Mouse (Mus musculus): ENCODE measurements at regions not wholly inside any gene's neighbourhood (a gene's known extent, or its start where the extent isn't known, plus 50 kb on each side); places are given as distances from the start of the nearest gene placed in this dataset.
"Not testable (repeated sequence)": the region's sequence is repeated elsewhere in the genome, so short reads cannot be mapped to it uniquely, and the experiment has no call there.

- no peak for DNase-seq (ENCODE audit: low spot score)
- Histone ChIP-seq H3K9ac (ENCODE audit: low read length) (no peak overlapping the region), H3K27ac (ENCODE audit: low read depth) (no peak overlapping the region), H3K4me3 (ENCODE audit: low read depth, low read length) (no peak overlapping the region), H3K9me3 (ENCODE audit: control insufficient read depth, low read length) (no peaks in the 10 kb centered on the region), H3K4me1 (replicated peaks; ENCODE audit: control insufficient read depth, insufficient read depth, low read length) (no peaks in the 10 kb centered on the region), H3K27me3 (replicated peaks; ENCODE audit: control insufficient read depth, insufficient read depth, low read length) (no peaks in the 10 kb centered on the region), H3K4me2 (ENCODE audit: low read length) (no peak overlapping the region), H3K36me3 (ENCODE audit: control insufficient read depth, insufficient read depth, low read length) (no peaks in the 10 kb centered on the region)
- ATAC-seq (replicated peaks; ENCODE audit: low FRiP score, low TSS enrichment, low read depth), result no peak
These were observed 1200.5 kb upstream of the Tacstd2 start for GRCm38 (mm10) chr6:68736068-68736467.

DNA sequence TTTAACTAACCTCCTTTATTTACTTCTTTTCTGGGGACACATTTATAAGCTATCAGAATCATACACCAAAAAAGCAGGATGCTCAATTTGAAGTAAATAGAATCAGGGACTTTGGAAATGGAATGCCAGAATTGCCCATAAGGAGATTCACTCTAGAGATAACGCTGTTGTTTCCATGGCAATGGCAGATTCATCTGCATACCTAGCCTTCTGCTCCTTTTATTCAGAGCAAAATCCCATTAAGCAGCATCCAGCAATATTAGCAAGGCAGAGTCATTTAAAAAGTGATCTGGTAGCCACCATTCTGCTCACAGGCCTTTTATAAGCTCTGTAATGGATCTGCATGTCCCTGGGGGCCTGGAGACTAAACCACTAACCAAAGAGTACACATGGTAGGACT is 1175.5 kb upstream of the Tacstd2 start:
- not testable (repeated sequence) for DNase-seq (ENCODE audit: low spot score); H3K4me2 ChIP-seq (ENCODE audit: low read length); H3K36me3 ChIP-seq (ENCODE audit: control insufficient read depth, insufficient read depth, low read length); H3K4me3 ChIP-seq (ENCODE audit: low read depth, low read length); H3K4me1 ChIP-seq (replicated peaks; ENCODE audit: control insufficient read depth, insufficient read depth, low read length); H3K27me3 ChIP-seq (replicated peaks; ENCODE audit: control insufficient read depth, insufficient read depth, low read length); H3K9ac ChIP-seq (ENCODE audit: low read length); H3K27ac ChIP-seq (ENCODE audit: low read depth); ATAC-seq (replicated peaks; ENCODE audit: low FRiP score, low TSS enrichment, low read depth); H3K9me3 ChIP-seq (ENCODE audit: control insufficient read depth, low read length)
- WGBS, result 74% methylated on average over 1 of the region's 1 CpGs

DNA sequence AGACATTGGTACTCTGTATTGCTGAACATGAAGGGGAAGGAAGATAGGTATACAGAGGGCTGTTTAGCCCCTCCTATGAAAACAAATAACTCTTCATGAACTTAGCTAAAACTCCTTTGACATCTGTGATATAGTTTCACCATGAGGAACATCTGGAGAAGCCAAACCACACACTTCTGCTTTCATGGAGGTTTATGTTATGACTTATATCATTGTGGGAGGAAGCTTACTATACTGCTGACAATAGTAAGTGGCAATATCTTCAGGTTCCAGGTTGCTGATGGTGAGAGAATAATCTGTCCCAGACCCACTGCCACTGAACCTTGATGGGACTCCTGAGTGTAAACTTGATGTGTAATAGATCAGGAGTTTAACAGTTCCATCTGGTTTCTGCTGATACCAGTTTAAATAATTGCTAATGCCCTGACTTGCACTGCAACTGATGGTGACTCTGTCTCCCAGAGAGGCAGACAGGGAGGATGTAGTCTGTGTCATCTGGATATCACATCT is 1168.8 kb upstream of the Tacstd2 start:
- H3K9me3 ChIP-seq (ENCODE audit: control insufficient read depth, low read length); DNase-seq (ENCODE audit: low spot score); H3K27ac ChIP-seq (ENCODE audit: low read depth); H3K27me3 ChIP-seq (replicated peaks; ENCODE audit: control insufficient read depth, insufficient read depth, low read length); H3K9ac ChIP-seq (ENCODE audit: low read length); H3K4me2 ChIP-seq (ENCODE audit: low read length); H3K36me3 ChIP-seq (ENCODE audit: control insufficient read depth, insufficient read depth, low read length); H3K4me1 ChIP-seq (replicated peaks; ENCODE audit: control insufficient read depth, insufficient read depth, low read length); H3K4me3 ChIP-seq (ENCODE audit: low read depth, low read length); ATAC-seq (replicated peaks; ENCODE audit: low FRiP score, low TSS enrichment, low read depth): not testable (repeated sequence)

GRCm38 (mm10) chr6:68680792-68681110 is 1145.2 kb upstream of the Tacstd2 start:
- H3K9me3 ChIP-seq (ENCODE audit: control insufficient read depth, low read length); H3K27me3 ChIP-seq (replicated peaks; ENCODE audit: control insufficient read depth, insufficient read depth, low read length); ATAC-seq (replicated peaks; ENCODE audit: low FRiP score, low TSS enrichment, low read depth); H3K36me3 ChIP-seq (ENCODE audit: control insufficient read depth, insufficient read depth, low read length); DNase-seq (ENCODE audit: low spot score); H3K9ac ChIP-seq (ENCODE audit: low read length); H3K4me2 ChIP-seq (ENCODE audit: low read length); H3K4me3 ChIP-seq (ENCODE audit: low read depth, low read length); H3K4me1 ChIP-seq (replicated peaks; ENCODE audit: control insufficient read depth, insufficient read depth, low read length); H3K27ac ChIP-seq (ENCODE audit: low read depth): not testable (repeated sequence)

DNA sequence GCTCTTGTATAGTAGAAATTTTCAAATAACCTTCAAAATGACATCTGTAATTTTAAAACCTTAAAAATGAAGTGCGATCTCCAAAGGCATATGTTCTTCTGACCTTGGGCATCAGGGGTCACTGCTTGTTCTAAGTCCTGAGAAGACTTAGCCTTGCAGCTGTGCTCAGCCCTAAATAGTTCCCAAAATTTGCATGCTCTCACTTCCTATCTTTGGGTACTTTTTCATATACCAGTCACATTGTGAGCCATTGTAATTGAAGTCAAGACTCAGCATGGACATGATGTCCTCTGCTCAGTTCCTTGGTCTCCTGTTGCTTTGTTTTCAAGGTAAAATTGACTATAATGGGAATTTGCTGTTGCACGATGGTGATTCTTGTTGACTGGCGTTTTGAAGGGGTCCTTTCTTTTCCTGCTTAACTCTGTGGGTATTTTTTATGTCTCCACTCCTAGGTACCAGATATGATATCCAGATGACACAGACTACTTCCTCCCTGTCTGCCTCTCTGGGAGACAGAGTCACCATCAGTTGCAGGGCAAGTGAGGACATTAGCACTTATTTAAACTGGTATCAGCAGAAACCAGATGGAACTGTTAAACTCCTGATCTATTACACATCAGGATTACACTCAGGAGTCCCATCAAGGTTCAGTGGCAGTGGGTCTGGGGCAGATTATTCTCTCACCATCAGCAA is 1144.6 kb upstream of the Tacstd2 start:
- H3K27me3 ChIP-seq (replicated peaks; ENCODE audit: control insufficient read depth, insufficient read depth, low read length), result no peaks in the 10 kb centered on the region
- DNase-seq (ENCODE audit: low spot score) (no peak), ATAC-seq (replicated peaks; ENCODE audit: low FRiP score, low TSS enrichment, low read depth) (no peak)
- no peak overlapping the region for H3K9ac ChIP-seq (ENCODE audit: low read length)
- no peak overlapping the region for H3K4me3 ChIP-seq (ENCODE audit: low read depth, low read length)
- no peaks in the 10 kb centered on the region for H3K36me3 ChIP-seq (ENCODE audit: control insufficient read depth, insufficient read depth, low read length)
- H3K4me2 ChIP-seq (ENCODE audit: low read length), result no peak overlapping the region
- H3K9me3 ChIP-seq (ENCODE audit: control insufficient read depth, low read length), result no peaks in the 10 kb centered on the region
- 83% methylated on average over 3 of the region's 3 CpGs for WGBS
- H3K4me1 ChIP-seq (replicated peaks; ENCODE audit: control insufficient read depth, insufficient read depth, low read length), result no peaks in the 10 kb centered on the region
- H3K27ac ChIP-seq (ENCODE audit: low read depth), result no peak overlapping the region

- H3K27ac ChIP-seq (ENCODE audit: low read depth); H3K4me3 ChIP-seq (ENCODE audit: low read depth, low read length); H3K27me3 ChIP-seq (replicated peaks; ENCODE audit: control insufficient read depth, insufficient read depth, low read length); H3K4me2 ChIP-seq (ENCODE audit: low read length); H3K9me3 ChIP-seq (ENCODE audit: control insufficient read depth, low read length); H3K9ac ChIP-seq (ENCODE audit: low read length); H3K4me1 ChIP-seq (replicated peaks; ENCODE audit: control insufficient read depth, insufficient read depth, low read length); H3K36me3 ChIP-seq (ENCODE audit: control insufficient read depth, insufficient read depth, low read length): not testable (repeated sequence)
- WGBS, result 3% methylated on average over 10 of the region's 10 CpGs
- DNase-seq (ENCODE audit: low spot score) (peak; percentile 76), ATAC-seq (replicated peaks; ENCODE audit: low FRiP score, low TSS enrichment, low read depth) (peak; percentile 62; the same call in 1 of the 2 replicates)
These were observed 1132.8 kb upstream of the Tacstd2 start for GRCm38 (mm10) chr6:68668433-68668832.

- not testable (repeated sequence) for H3K4me2 ChIP-seq (ENCODE audit: low read length); H3K9ac ChIP-seq (ENCODE audit: low read length); H3K27ac ChIP-seq (ENCODE audit: low read depth); H3K4me3 ChIP-seq (ENCODE audit: low read depth, low read length); H3K4me1 ChIP-seq (replicated peaks; ENCODE audit: control insufficient read depth, insufficient read depth, low read length); H3K9me3 ChIP-seq (ENCODE audit: control insufficient read depth, low read length); H3K36me3 ChIP-seq (ENCODE audit: control insufficient read depth, insufficient read depth, low read length); DNase-seq (ENCODE audit: low spot score); H3K27me3 ChIP-seq (replicated peaks; ENCODE audit: control insufficient read depth, insufficient read depth, low read length); ATAC-seq (replicated peaks; ENCODE audit: low FRiP score, low TSS enrichment, low read depth)
These were observed 1096.7 kb upstream of the Tacstd2 start for GRCm38 (mm10) chr6:68632309-68632708.

- H3K27ac ChIP-seq (ENCODE audit: low read depth), result no peak overlapping the region
- no peak overlapping the region for H3K4me3 ChIP-seq (ENCODE audit: low read depth, low read length)
- 75% methylated on average over 1 of the region's 1 CpGs for WGBS
These were observed 1096.2 kb upstream of the Tacstd2 start for GRCm38 (mm10) chr6:68631787-68632186.

DNA sequence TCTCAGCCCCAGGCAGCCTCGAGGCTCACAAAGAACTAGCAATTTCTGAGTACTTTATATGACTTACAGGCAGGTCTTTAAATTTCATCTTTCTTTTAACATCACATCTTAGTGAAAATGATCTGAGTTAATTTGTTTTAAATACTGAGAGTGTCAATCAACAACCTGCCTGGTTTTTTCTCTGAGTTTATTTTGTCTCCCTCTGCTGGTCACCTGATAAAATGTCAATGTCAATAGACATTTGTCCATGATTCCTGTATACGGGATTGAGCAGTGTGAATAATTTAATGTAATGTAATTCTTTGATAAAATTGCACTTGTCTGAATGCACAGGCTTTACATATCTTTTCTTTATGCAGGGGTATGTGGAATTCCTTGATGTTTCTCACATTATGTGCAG is 1070.4 kb upstream of the Tacstd2 start:
- DNase-seq (ENCODE audit: low spot score), result no peak
- Histone ChIP-seq H3K27ac (ENCODE audit: low read depth) (no peak overlapping the region), H3K27me3 (replicated peaks; ENCODE audit: control insufficient read depth, insufficient read depth, low read length) (no peaks in the 10 kb centered on the region), H3K36me3 (ENCODE audit: control insufficient read depth, insufficient read depth, low read length) (no peaks in the 10 kb centered on the region), H3K9me3 (ENCODE audit: control insufficient read depth, low read length) (no peaks in the 10 kb centered on the region), H3K9ac (ENCODE audit: low read length) (no peak overlapping the region), H3K4me2 (ENCODE audit: low read length) (no peak overlapping the region), H3K4me1 (replicated peaks; ENCODE audit: control insufficient read depth, insufficient read depth, low read length) (no peaks in the 10 kb centered on the region), H3K4me3 (ENCODE audit: low read depth, low read length) (no peak overlapping the region)
- 78% methylated on average over 2 of the region's 2 CpGs for WGBS
- ATAC-seq (replicated peaks; ENCODE audit: low FRiP score, low TSS enrichment, low read depth), result no peak

More at GRCm38 (mm10) chr6:68631787-68632186, 1096.2 kb upstream of the Tacstd2 start:
- H3K36me3 ChIP-seq (ENCODE audit: control insufficient read depth, insufficient read depth, low read length), result no peaks in the 10 kb centered on the region
- no peak overlapping the region for H3K9ac ChIP-seq (ENCODE audit: low read length)
- H3K4me1 ChIP-seq (replicated peaks; ENCODE audit: control insufficient read depth, insufficient read depth, low read length), result no peaks in the 10 kb centered on the region
- H3K4me2 ChIP-seq (ENCODE audit: low read length), result no peak overlapping the region
- no peaks in the 10 kb centered on the region for H3K9me3 ChIP-seq (ENCODE audit: control insufficient read depth, low read length)
- ATAC-seq (replicated peaks; ENCODE audit: low FRiP score, low TSS enrichment, low read depth) (no peak), DNase-seq (ENCODE audit: low spot score) (no peak)
- H3K27me3 ChIP-seq (replicated peaks; ENCODE audit: control insufficient read depth, insufficient read depth, low read length), result no peaks in the 10 kb centered on the region
